Mouse (Mus musculus) stomach, embryonic 14.5 days (tissue): ENCODE measurements around the gene Farp1. TPM values are rescaled to one million over a fixed set of nuclear protein-coding genes. Genes with fewer than 3 reads are reported as not detected.

Experiments
- ATAC-seq: fragments of 200-750 bp; cut with Nextera tagmentation; 2 replicates; pipeline ENCODE4 v1.8.0; 2017; ENCODE audit warnings: low read depth, moderate TSS enrichment; ENCODE audit not compliant: insufficient number of reproducible peaks, insufficient read depth, low FRiP score
- H3K27ac ChIP-seq: fragments of 300-500 bp; sonication (generic); 2 replicates; pipeline ENCODE4 v1.5.1; 2014; ENCODE audit warnings: mild to moderate bottlenecking, low read length, moderate library complexity, mixed read lengths
- H3K27me3 ChIP-seq: fragments of 300-500 bp; sonication (generic); 2 replicates; pipeline ENCODE4 v1.6.1; 2014; ENCODE audit warnings: low read length, control low read depth, mixed read lengths; ENCODE audit not compliant: control insufficient read depth, insufficient read depth
- H3K36me3 ChIP-seq: fragments of 300-500 bp; sonication (generic); 2 replicates; pipeline ENCODE4 v1.6.1; 2014; ENCODE audit warnings: mild to moderate bottlenecking, control low read depth, low read length, moderate library complexity, mixed read lengths; ENCODE audit not compliant: control insufficient read depth, insufficient read depth
- H3K4me1 ChIP-seq: fragments of 300-500 bp; sonication (generic); 2 replicates; pipeline ENCODE4 v1.6.1; 2014; ENCODE audit warnings: low read length, control low read depth, mixed read lengths; ENCODE audit not compliant: control insufficient read depth, insufficient read depth
- H3K4me2 ChIP-seq: fragments of 300-500 bp; sonication (generic); replicated peaks from 2 replicates; pipeline ENCODE4 v1.6.1; 2014; ENCODE audit warnings: low read depth, low read length, control low read depth
- H3K4me3 ChIP-seq: fragments of 300-500 bp; sonication (generic); 2 replicates; pipeline ENCODE4 v1.5.1; 2014; ENCODE audit warnings: low read depth, low read length, control low read depth
- H3K9ac ChIP-seq: fragments of 300-500 bp; sonication (generic); replicated peaks from 2 replicates; pipeline ENCODE4 v1.6.1; 2014; ENCODE audit warnings: low read depth, mild to moderate bottlenecking, control low read depth, low read length, moderate library complexity, mixed read lengths
- H3K9me3 ChIP-seq: fragments of 300-500 bp; sonication (generic); 2 replicates; pipeline ENCODE4 v1.6.1; 2016; ENCODE audit warnings: low read depth, low read length, control low read depth; ENCODE audit not compliant: control insufficient read depth
- whole genome bisulfite sequencing: fragments of 180-500 bp; shearing (Covaris S2); extraction: QIAGEN DNeasy Blood & Tissue Kit; methylation state at CpG from one replicate; pipeline ENCODE4 v1.1.7; 2014; 5-methylcytosine and 5-hydroxymethylcytosine counted together
- polyA plus RNA-seq: library from polyadenylated mRNA; unstranded; fragments of >200 nt; fragmentation: Nextera tagmentation; extraction: Ambion mirVana; gene quantifications from 2 replicates; pipeline ENCODE4 v1.2.1, GENCODE M21; 2014

Gene Farp1
- polyA plus RNA-seq, 1 experiment from 2014 or later, result 22.2 TPM

GRCm38 (mm10) chr14:121145698-121146097 lies 110.7 kb downstream of the Farp1 start:
- Histone ChIP-seq H3K4me3 (no peak overlapping the region), H3K4me1 (peaks cover 28% of the 10 kb centered on the region), H3K9ac (no peak overlapping the region), H3K4me2 (peak overlapping the region; percentile 32; the same call in 1 of the 2 replicates), H3K36me3 (no peaks in the 10 kb centered on the region; the same call in 1 of the 2 replicates), H3K27ac (peak overlapping the region; percentile 44; the same call in 1 of the 2 replicates), H3K27me3 (no peaks in the 10 kb centered on the region), H3K9me3 (no peaks in the 10 kb centered on the region)
- 9% methylated on average over 10 of the region's 10 CpGs for WGBS
- peak; percentile 56 for ATAC-seq

- peak overlapping the region; percentile 30; the same call in 1 of the 2 replicates for H3K27ac ChIP-seq
- H3K9ac ChIP-seq, result no peak overlapping the region
- no peaks in the 10 kb centered on the region for H3K9me3 ChIP-seq
- WGBS, result 54% methylated on average over 7 of the region's 7 CpGs
- no peak overlapping the region for H3K4me3 ChIP-seq
- no peak for ATAC-seq
- H3K27me3 ChIP-seq, result no peaks in the 10 kb centered on the region
- no peak overlapping the region for H3K4me2 ChIP-seq
- H3K4me1 ChIP-seq, result peaks cover 28% of the 10 kb centered on the region
- H3K36me3 ChIP-seq, result no peaks in the 10 kb centered on the region; the same call in 1 of the 2 replicates
Measured at GRCm38 (mm10) chr14:121146213-121146612, 111.2 kb downstream of the Farp1 start.

DNA sequence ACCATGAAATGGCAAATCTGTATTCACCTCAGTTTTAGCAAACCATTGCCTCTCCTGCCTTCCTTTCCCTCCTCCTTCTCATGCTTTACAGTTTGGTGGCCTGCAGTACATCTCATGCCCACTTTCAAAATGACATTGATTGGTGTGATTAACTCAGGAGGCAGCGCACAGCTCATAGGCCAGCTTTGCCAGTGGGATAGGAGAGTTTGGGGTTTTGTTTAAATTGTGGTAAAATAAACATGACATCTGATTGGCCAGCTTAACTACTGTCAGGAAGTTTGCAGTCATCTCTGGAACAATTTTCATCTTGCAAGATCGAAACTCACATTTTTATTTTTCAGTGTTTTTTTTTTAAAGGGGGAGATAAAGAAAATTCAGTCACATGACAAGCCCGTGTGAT lies 112.0 kb downstream of the Farp1 start:
- Histone ChIP-seq H3K36me3 (no peaks in the 10 kb centered on the region; the same call in 1 of the 2 replicates), H3K27me3 (no peaks in the 10 kb centered on the region), H3K27ac (no peak overlapping the region), H3K4me1 (peaks cover 28% of the 10 kb centered on the region), H3K9me3 (no peaks in the 10 kb centered on the region), H3K4me2 (no peak overlapping the region), H3K4me3 (no peak overlapping the region), H3K9ac (no peak overlapping the region)
- no peak for ATAC-seq
- WGBS, result 22% methylated on average over 3 of the region's 3 CpGs

GRCm38 (mm10) chr14:121148088-121148785 lies 113.2 kb downstream of the Farp1 start:
- Histone ChIP-seq H3K4me2 (no peak overlapping the region), H3K27ac (no peak overlapping the region), H3K27me3 (no peaks in the 10 kb centered on the region), H3K9ac (no peak overlapping the region), H3K9me3 (no peaks in the 10 kb centered on the region), H3K4me1 (peaks cover 28% of the 10 kb centered on the region), H3K4me3 (no peak overlapping the region), H3K36me3 (no peaks in the 10 kb centered on the region; the same call in 1 of the 2 replicates)
- ATAC-seq, result no peak
- 67% methylated on average over 11 of the region's 11 CpGs for WGBS

DNA sequence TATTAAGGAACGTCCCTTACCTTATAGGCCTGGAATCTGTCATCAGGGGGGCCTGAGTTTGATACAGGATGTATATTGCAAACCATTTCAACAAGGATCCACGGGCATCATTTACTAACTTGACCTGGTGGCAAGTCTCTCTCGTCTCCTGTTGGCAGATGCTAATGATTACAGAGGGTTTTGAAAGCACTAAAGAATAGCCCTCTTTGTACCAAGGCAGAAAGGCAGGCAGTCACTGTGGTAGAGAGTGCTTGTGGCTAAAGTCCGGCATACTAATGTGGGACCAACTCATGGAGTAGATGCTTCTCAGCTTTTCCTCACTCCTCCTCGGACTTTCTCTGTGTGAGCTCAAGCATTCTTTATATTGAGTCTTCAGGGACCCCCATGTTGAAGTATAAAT lies 115.0 kb downstream of the Farp1 start:
- H3K36me3 ChIP-seq, result no peaks in the 10 kb centered on the region; the same call in 1 of the 2 replicates
- H3K9ac ChIP-seq, result no peak overlapping the region
- no peaks in the 10 kb centered on the region for H3K27me3 ChIP-seq
- peaks cover 28% of the 10 kb centered on the region for H3K4me1 ChIP-seq
- no peaks in the 10 kb centered on the region for H3K9me3 ChIP-seq
- H3K27ac ChIP-seq, result no peak overlapping the region
- ATAC-seq, result no peak
- WGBS, result 76% methylated on average over 5 of the region's 5 CpGs
- no peak overlapping the region for H3K4me3 ChIP-seq
- H3K4me2 ChIP-seq, result no peak overlapping the region

- H3K4me2 ChIP-seq, result no peak overlapping the region
- no peak overlapping the region for H3K9ac ChIP-seq
- H3K4me3 ChIP-seq, result no peak overlapping the region
- WGBS, result 91% methylated on average over 10 of the region's 10 CpGs
- no peaks in the 10 kb centered on the region for H3K27me3 ChIP-seq
- ATAC-seq, result no peak
- no peak overlapping the region for H3K27ac ChIP-seq
- no peaks in the 10 kb centered on the region; the same call in 1 of the 2 replicates for H3K36me3 ChIP-seq
- no peaks in the 10 kb centered on the region for H3K9me3 ChIP-seq
- peaks cover 20% of the 10 kb centered on the region; the same call in 1 of the 2 replicates for H3K4me1 ChIP-seq
Measured at GRCm38 (mm10) chr14:121151837-121152236, 116.8 kb downstream of the Farp1 start.

DNA sequence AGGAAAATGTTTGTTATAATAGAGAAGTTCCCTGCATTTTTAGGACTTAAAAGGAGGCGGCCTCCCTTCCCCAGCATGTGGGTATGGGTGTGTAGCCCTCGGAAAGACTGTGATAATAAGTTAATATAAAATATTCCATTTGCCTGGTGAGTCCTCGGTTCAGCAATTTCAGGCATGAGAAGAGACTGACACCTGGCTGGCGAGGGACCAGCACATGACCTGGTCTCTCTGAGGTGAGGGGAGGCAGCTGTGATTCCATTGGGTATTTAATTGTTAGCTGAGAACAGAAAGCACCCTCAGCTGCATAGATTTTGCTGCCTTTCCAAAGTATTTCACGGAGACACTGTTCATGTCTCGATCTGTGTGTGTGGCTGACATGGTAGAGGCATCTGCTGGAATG lies 117.8 kb downstream of the Farp1 start:
- Histone ChIP-seq H3K27me3 (no peaks in the 10 kb centered on the region), H3K4me1 (peaks cover 11% of the 10 kb centered on the region; the same call in 1 of the 2 replicates), H3K36me3 (no peaks in the 10 kb centered on the region; the same call in 1 of the 2 replicates), H3K4me2 (no peak overlapping the region), H3K4me3 (no peak overlapping the region), H3K27ac (no peak overlapping the region), H3K9me3 (no peaks in the 10 kb centered on the region), H3K9ac (no peak overlapping the region)
- 73% methylated on average over 6 of the region's 6 CpGs for WGBS
- ATAC-seq, result no peak

DNA sequence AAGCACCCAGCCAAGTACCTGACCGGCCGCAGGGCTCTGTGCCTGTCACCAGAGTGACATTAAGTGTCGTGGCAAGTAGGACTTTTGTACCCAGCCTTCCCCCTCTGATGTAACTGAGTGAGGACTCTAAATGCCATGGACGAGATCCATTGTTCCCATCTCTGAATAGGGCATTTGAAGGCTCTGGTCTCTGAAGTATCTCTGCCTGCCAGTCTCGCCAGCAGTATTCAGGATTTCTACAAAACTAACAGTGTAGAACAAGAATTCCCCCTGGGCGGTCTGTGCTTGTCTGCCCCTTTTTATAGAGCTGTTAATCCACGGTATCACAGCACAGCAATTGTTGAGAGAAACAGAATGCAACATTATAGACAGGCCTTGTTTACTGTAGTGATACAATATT lies 118.3 kb downstream of the Farp1 start:
- Histone ChIP-seq H3K27me3 (no peaks in the 10 kb centered on the region), H3K9me3 (no peaks in the 10 kb centered on the region), H3K4me1 (0 out of 2 replicates have a peak, but pooled peaks cover 6% of the 10 kb centered on the region), H3K4me2 (no peak overlapping the region), H3K27ac (no peak overlapping the region), H3K4me3 (no peak overlapping the region), H3K36me3 (no peaks in the 10 kb centered on the region; the same call in 1 of the 2 replicates), H3K9ac (no peak overlapping the region)
- 77% methylated on average over 7 of the region's 7 CpGs for WGBS
- ATAC-seq, result no peak
